Mouse (Mus musculus) 3T3-L1 (cell line): ENCODE results near the gene Rft1.
A peak's percentile ranks its signal among the peaks of the same experiment; 100 is the strongest.
"Not testable (repeated sequence)": the region's sequence is repeated elsewhere in the genome, so short reads cannot be mapped to it uniquely, and the experiment has no call there.

Source experiments
- DNase-seq: peaks from one replicate; pipeline ENCODE4 v3.0.0-alpha.2; 2015; ENCODE audit warnings: low read depth, low spot score

Gene Rft1

DNA sequence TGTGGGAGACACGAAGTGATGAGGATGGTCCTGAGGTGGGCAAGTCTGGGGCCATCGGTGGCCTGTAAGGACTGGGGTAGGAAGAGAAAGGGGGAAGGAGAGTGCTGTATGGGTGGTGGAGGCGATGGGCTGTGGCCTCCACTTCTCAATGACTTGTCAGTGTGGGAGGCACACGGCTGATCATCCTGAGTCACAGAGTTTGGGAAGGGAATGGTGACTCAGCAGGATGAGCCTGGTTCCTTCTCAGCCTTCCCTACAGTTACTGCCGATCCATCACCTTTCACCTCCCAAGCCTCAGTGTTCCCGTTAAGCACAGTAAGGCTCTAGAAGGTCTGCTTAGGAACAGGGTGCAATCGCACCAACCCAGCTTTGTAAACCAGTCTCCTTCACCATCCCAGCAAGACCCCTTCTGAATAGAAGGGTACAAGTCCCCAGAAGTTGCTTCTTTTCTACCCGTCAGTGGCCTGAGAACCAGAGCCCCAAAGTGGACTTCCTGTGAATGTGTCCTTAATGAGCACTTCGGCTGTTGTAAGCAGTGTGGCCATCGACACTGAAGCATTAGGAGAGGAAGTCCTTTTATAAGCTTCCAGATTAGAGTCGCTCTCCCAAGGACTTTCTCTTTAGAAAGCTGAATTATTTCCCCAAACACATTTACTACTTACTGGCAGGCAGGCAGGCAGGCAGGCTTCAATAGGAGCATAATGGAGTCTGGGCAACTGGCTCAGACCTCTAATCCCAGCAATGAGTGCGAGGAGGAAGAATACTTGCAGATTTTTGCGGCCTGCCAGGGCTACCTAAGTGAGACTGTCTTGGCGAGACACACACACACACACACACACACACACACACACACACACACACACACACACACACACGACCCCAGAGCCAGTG lies 17.2 kb downstream of the Rft1 start:
- peak; percentile 70 for DNase-seq

DNA sequence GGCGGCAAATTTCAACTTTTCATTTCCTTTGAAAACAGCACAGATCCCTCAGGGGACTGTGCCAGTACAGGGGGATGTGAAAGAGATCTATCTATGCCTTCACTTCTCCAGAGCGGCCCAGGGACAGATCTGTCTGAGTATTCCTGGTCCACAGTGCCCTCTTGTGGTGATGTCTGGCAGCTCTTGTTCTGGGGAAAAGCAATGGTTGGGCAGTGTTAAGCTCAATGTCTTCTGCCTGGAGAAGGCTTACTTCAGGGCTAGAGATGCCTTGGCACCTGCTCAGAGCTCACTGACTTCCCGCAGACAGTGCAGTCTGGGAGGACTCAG lies 17.8 kb downstream of the Rft1 start:
- DNase-seq: peak; percentile 91

DNA sequence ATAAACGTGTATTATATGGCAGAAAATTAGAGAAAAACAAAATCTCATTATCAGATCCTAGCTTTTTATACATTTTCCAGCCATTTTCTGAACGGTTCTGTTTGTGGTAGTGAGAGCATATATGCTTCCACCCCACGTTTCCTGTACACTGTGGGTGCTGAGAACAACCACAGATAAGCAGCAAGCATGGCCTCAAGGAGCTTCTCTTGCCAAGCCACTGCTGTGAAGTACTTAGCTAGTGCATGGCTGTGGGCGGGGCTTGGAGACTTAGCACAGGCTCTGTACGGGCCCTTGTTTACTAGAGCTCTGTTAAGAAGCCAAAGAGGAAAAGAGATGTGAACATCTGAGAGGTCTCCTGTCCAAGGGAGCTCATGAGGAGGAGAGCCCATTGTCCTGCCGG lies 20.8 kb downstream of the Rft1 start:
- no peak for DNase-seq

DNA sequence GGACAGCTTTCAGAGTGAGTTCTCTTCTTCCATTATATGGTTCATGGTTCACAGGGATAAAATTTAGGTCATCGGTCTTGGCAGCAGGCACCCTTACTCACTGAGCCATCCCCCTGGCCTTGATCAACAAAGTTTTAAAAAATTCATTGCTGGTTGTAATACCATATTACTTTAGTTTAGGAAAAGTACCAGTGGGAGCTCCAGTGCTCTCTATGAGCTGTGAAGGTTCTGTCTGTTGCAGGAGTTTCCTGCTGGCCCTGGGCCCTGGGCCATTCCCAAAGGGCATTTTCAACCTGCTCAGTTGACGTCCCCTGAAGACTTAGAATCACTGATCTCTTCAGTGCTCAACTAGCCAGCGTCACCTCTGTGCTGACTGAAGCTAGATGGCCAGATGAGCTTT lies 28.0 kb downstream of the Rft1 start:
- no peak for DNase-seq

DNA sequence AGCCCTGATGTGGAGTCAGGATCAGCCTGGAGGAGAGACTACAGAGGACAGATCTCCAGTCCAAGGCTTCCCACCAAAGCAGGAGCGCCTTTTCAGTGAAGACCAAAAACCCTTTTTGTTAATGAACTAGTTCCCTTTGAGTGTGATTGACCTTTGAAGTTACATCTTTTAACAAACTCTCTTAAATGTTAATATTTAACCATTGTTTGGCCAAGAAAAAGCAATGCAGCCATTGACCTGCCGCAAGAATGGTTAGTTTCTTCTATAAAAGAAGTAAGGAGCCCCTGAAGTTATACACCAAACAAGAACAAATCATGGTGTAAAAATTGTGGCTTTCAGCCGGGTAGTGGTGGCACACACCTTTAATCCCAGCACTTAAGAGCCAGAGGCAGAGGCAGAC lies 36.5 kb downstream of the Rft1 start:
- no peak for DNase-seq

DNA sequence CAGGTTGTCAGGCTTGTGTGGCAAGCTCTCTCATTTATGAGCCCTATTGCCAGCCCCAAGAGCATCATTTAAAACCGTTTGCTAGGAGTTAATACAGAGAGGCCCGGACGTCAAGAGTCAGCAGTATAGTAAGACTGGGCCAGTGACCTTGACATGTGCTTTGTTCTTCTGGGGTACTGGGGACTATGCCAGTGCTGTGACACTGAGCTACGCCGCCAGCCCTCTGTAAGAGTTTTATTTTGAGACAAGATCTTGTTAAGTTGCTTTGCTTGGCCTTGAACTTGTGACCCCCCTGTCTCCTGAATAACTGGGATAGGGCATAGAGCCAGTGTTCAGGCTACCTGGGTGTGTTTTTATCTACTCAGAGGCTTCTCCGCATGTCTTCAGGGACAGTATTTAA lies 38.3 kb downstream of the Rft1 start:
- no peak for DNase-seq

DNA sequence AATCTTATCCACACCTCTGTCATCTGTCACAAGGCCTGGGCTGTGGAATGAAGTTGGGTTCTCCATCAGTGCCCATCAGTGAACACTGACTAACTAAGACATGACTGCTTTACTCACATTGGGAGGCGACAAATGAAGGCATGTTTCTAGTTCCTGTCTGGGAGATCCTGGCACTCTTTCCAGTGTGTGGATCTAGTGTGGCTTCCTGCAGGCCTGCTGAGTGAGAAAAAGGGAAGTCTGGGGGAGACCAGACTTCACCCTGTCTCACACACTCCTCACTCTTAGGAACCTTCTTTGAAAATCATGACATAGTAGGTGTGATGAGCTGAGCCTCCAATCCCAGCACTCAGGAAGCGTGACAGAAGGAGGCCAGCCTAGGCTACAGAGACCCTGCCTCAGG lies 40.6 kb downstream of the Rft1 start:
- no peak for DNase-seq

DNA sequence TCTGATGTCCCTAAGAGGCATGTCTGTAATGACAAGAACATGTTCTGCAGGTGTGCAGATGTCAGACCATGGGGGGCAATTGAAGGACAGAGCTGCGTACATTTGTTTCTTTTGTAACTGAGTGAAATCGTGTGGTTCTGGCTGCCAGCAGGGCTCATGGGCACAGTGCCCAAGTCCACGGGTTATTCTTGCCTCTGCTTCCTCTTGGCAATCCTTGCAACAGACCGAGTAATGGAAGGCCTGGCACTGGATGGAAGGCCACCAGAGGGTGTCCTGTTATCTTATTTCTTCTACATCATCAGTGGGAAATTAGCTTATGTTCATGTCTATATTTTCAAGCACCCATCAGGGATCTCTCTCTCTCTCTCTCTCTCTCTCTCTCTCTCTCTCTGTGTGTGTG lies 41.4 kb downstream of the Rft1 start:
- peak; percentile 62 for DNase-seq

DNA sequence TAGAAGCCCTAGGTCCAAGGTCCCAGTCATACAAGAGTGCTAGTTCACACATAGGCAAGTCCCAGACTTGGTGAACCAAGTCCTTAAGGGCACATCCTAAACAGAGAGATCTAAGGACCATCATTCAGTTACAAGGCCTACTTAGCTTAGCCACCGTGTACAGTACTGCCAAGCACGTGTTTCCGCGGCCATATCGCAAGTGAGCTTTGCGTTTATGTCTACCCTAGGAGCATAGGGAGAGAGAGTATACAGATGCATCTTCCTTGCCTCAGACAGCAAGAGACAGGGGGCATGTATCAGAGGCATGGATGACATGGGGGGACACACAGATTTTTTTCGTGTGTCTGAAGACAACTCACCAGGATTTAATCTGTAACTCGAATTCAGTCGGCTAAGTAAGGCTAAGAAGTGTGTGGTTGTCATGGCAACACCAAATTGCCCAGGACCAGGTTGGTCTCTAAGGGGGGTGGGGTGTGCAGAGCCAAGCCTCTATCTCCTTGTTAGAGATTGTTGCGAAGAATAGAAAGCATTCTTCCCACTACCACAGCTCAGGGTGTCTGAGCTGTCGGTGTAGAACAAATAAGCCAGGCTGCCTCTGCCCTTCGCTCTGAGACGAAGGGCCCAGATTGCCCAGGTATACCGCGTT lies 43.4 kb downstream of the Rft1 start:
- DNase-seq: no peak

DNA sequence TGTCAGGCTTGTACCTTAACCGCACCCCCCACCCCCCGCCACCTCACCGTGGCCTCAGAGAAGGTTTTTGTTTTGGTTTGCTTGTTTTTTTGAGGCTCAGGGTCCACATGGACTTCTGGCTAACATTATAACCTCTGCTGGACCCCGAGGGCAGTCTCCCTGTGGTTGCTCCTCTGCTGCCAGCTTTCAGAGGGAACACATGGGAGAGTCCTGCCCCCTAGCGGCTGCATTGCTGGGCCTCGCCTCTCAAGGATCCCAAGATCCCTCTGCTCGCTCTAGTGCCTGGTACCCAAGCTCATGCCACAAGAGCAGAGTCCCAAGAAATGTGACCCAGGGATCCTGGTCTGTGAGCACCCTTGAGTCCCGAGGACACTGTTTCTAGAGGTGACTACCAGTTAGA lies 45.5 kb downstream of the Rft1 start:
- peak; percentile 70 for DNase-seq

DNA sequence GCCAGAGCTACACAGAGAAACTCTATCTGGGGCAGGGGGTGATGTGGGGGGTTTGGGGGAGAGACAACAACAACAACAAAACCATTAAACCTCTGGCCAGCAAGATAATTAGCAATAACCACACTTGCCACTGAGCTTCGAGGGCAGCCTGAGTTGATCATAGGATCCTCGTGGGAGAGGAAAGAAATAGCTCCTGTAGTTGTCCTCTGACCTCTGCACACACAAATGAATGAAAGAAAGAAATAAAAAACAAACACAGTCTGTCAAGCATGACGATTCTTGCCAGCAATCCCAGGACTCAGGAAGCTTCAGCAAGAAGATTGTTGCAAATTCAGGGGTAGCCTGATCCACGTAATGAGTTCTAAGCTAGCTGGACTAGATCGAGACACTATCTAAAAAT lies 48.4 kb downstream of the Rft1 start:
- no peak for DNase-seq

DNA sequence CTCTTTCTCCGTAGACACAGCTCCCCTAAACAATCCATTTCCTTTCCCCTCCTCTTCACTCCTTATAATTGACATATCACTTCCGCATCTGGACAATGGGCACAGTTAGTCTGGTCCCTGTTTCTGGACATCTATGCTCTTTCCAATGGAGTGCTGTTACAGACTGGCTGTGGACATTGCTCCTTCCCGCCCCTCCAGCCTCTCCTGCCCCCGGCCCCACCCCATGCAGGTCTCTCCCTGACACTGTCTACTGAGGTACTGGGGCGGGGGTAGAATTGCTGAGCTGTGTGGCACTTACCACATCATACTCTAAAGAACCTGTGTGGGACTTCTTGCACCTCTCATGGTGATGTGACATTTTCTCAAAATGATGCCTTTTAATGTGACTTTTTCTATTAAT lies 48.9 kb downstream of the Rft1 start:
- DNase-seq: no peak

DNA sequence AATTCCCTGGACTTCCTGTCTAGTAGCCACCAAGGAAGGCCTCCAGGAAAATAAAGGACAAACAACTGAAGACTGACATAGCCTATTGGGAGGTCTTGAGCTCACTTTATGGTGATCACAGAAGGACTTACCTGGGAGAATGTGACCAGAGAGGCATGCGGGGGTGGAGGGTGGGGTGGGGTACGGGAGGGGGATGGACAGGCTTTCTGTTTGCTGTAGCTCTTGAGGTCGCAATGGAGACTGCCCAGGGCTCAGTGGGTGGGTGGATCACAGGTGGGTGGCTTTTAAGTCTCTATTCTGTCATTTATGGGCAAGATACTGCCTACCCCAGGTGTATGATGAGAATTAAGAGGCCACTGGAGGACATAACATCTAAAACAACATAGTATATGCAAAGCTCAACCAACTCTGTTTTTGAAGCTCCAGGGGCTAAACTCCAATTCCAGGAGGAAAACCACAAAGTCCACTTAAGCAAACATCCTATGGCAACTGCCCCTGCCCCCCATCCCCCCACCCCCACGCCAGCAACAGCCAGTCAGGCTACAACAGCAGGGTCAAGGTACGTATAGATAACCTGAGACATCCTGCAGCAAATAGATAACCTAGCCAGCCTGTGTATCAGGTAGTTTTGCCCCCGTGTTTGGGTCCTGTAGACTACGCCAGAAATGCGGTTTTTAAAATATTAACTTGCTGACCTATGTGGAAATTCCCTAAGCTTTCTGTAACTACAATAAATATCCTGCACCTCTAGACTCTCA lies 50.1 kb downstream of the Rft1 start:
- no peak for DNase-seq

DNA sequence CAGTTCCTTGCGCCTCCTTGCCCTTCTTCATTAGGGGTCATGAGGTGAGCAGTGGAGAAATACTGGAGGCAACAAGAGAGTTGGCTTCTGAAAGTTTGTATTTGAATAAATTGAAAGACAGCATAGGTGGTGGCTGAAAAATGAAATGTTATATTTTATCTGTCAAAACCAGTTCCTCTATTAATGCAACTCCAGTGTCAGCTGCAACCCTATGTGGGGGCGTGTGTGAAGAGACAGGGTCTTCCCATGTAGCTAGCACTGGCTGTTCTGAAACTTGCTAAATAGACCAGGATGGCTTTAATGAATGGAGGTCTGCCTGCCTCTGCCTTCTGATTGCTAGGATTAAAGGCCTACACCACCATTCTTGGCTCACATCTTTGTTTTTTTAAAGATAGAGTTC lies 57.7 kb downstream of the Rft1 start:
- DNase-seq: no peak

DNA sequence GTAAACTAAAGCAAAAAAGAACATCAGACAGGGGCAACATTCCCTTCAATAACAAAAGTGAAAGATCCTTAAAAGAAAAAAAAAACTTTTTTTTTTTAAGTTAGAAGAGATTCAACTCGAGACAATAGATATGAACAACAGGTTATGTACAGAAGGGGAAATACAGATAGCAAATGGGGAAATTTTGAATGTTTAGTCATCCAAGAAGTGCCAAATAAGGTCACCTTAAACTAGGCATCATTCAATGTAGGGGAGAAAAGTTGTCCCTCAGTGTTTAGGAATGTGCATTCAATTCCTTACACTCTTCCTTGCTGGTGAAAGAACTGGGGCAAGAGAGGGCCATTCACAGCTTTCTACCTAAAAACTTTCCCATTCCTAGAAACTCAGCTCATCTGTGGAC lies 59.6 kb downstream of the Rft1 start:
- no peak for DNase-seq

DNA sequence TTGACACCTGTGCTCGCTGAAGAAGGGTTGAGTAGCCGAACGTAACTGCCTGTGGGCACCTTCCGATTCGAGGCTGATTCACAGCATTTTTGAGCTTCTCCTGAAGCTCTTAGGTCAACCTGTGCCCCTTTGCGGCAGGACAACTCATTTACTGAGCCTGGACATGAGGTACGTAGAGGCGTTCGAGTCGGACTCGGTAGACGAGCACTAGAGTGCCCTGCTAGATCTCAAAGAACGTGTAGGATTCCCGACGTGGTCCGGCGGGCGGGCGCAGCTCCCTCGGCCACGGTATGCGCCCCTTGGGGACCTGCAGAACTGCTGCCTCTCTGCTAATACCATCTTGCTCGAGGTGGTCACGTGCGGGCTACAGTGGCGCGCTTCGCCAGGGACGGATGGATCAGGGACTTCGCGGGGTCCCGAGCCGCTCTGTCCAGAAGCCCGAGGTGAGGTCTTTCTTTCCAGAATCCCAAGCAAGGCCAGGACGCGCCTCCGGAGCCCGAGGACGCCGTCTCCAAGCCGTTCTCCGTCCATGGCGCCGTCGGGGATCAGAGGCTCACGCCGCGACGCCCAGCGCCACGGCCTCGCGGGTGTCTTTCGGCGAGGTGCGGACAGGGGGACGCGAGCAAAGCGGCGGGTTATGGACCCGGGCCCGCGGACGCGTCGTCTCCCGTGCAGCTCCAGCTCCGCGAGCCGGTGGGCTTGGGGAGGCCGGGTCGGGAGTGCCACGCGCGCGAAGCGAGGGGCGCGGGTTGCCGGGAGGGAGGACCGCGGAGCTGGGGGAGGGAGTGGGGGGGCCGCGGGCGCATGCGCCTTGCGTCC lies 60.8 kb downstream of the Rft1 start, which contains the start of gene Sfmbt1:
Gene Sfmbt1 (plus strand): TSS at position 51 of the 819 bp plus-strand sequence.
- DNase-seq: no peak

DNA sequence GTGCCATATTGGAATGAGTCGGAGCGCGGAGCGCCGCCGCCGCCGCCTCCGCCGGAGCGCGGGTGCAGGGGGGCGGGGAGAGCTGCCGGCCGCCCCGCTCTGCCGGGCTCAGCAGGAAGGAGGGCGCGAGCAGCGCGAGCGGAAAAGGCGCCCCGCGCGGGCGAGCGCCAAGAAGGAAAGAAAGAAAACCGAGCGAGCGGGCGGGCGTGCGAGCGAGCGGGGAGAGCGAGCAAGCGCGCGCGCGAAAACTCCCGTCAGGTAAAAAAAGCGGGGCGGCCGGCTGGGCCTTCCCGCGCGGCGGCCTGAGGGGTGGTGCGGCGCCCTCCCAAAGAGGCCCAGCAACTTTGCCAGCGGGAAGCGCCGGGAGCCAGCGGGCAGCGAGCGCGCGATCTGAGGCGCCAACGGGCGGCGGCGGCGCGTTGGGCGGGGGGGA lies 61.5 kb downstream of the Rft1 start:
- peak; percentile 11 for DNase-seq

DNA sequence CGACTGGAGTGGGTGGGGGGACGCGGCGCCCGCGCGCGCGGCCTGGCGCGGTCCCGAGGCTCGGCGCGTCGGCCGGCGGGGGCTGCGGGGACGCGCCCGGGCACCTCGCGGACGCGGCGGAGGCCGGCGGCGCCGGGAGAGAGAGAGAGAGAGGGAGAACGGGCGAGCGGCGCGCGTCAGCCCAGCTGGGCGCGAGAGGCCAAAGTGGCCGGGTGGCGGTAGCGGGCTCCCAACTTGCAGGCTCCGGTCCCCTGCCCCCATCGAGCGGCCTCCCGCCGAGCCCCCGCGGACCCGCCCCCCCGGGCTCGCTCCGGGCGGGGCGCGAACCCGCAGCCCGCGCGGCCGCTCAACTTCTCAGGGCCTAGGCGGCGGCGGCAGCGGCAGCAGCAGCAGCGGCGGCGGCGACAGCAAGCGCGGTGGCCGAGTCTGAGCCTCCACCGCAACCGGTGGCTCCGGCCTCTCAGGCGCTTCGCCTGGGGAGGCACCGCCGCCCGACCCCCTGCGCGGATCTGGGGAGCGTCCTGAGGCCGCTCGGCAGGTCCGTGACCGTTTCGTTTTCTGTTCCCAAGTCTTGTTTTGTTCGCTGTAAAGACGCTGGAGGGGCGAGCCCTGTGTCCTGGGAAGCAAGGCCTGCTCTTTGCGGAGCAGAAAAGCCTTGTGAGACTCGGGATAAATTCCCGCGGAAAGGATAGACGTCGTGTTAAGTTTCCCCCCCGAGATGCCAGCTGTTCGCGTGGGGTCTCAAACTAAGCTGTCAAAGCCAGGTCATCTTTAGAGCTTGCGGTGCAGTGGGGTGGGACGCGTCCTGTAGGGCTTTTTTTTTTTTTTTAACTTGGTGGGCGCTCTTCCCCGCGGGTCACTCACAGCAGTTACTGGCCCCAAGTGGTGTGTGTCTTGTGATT lies 62.1 kb downstream of the Rft1 start:
- peak; percentile 37 for DNase-seq

DNA sequence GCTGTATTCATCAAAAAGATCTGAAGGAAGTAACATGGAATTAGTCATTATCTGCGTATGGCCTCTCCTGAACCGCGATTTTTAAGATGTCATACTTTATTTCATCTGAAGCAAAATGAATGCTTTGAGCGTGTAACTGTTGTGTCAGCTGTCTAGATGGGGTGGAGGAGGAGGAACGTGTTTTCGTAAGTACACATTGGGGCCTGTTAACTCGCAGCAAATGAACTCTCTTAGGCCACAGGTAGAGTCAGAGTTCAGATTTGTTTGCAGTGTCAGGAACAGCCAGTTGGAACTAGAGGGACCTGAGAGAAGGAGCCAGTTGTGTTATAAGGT lies 62.8 kb downstream of the Rft1 start:
- peak; percentile 32 for DNase-seq

DNA sequence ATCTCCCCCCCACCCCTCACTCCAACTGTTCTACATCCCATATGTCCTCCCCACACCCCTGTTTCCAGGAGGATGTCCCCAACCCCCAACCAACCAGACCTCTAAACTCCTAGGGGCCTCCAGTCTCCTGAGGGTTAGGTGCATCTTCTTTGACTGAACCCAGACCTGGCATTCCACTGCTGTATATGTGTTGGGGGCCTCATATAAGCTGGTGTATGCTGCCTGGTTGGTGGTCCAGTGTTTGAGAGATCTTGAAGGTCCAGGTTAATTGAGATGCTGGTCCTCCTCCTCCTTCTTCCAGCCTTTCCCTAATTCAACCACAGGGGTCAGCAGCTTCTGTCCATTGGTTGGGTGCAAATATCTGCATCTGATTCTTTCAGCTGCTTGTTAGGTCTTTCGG lies 64.5 kb downstream of the Rft1 start:
- DNase-seq: not testable (repeated sequence)

DNA sequence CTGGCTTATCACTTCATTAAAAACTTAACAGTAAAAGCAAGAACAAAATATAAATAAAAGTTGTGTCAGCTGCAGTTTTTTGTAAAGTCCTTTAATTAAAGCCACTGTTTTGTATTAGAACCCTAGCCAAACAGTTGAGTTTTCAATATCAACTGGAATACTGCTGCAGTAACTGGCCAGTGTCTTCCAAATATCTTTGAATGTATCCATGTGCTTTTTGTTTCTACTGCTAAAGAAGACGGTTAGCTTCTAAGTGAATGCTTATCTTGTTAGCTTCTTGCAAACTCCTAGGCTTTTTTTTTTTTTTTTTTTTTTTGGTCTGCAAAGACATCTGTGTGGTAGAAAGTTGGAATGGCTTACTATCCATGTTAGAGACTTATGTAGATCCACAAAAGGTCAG lies 65.4 kb downstream of the Rft1 start:
- DNase-seq: no peak
